Mouse (Mus musculus) lung, adult 18-20 months (tissue): ENCODE measurements at regions not wholly inside any gene's neighbourhood (a gene's known extent, or its start where the extent isn't known, plus 50 kb on each side); places are given as distances from the start of the nearest gene placed in this dataset.
A peak's percentile ranks its signal among the peaks of the same experiment; 100 is the strongest.
"Not testable (repeated sequence)": the region's sequence is repeated elsewhere in the genome, so short reads cannot be mapped to it uniquely, and the experiment has no call there.

Experiments used
- DNase-seq, 2 experiments: peaks; one replicate each; pipeline ENCODE4 v3.0.0; 2022; ENCODE audit warnings: mixed read lengths in 2 of 2

GRCm38 (mm10) chr2:168424277-168425099 lies 143.0 kb upstream of the Kcng1 start:
- DNase-seq = no peak

- DNase-seq = no peak
Measured at GRCm38 (mm10) chr2:168423551-168423950, 142.0 kb upstream of the Kcng1 start.

- no peak for DNase-seq
Measured at GRCm38 (mm10) chr2:168415140-168415539, 133.6 kb upstream of the Kcng1 start.

GRCm38 (mm10) chr2:168414110-168414872 lies 132.8 kb upstream of the Kcng1 start:
- no peak for DNase-seq

- DNase-seq = no peak
Measured at GRCm38 (mm10) chr2:168412853-168413252, 131.3 kb upstream of the Kcng1 start.

GRCm38 (mm10) chr2:168402782-168403513 lies 121.4 kb upstream of the Kcng1 start:
- peak; percentile 27 to 48 for DNase-seq

- DNase-seq = no peak
Measured at GRCm38 (mm10) chr2:168399088-168399709, 117.7 kb upstream of the Kcng1 start.

- no peak for DNase-seq
Measured at GRCm38 (mm10) chr2:168396316-168396715, 114.8 kb upstream of the Kcng1 start.

- DNase-seq = no peak
Measured at GRCm38 (mm10) chr2:168393341-168393740, 111.8 kb upstream of the Kcng1 start.

GRCm38 (mm10) chr2:168392171-168392570 lies 110.6 kb upstream of the Kcng1 start:
- DNase-seq = not testable (repeated sequence)

GRCm38 (mm10) chr2:168380606-168381005 lies 99.1 kb upstream of the Kcng1 start:
- no peak for DNase-seq

GRCm38 (mm10) chr2:168372356-168372755 lies 90.8 kb upstream of the Kcng1 start:
- no peak for DNase-seq

- no peak for DNase-seq
Measured at GRCm38 (mm10) chr2:168371245-168371644, 89.7 kb upstream of the Kcng1 start.

GRCm38 (mm10) chr2:168359200-168359599 lies 77.7 kb upstream of the Kcng1 start:
- no peak for DNase-seq

GRCm38 (mm10) chr2:168358551-168358950 lies 77.0 kb upstream of the Kcng1 start:
- no peak for DNase-seq

- no peak for DNase-seq
Measured at GRCm38 (mm10) chr2:168357815-168358214, 76.3 kb upstream of the Kcng1 start.

GRCm38 (mm10) chr2:168354397-168354796 lies 72.9 kb upstream of the Kcng1 start:
- no peak for DNase-seq

- no peak for DNase-seq
Measured at GRCm38 (mm10) chr2:168352626-168353025, 71.1 kb upstream of the Kcng1 start.

- DNase-seq = no peak
Measured at GRCm38 (mm10) chr2:168352194-168352593, 70.7 kb upstream of the Kcng1 start.

GRCm38 (mm10) chr2:168345384-168345783 lies 63.8 kb upstream of the Kcng1 start:
- DNase-seq = no peak

- DNase-seq = no peak
Measured at GRCm38 (mm10) chr2:168343705-168344104, 62.2 kb upstream of the Kcng1 start.

GRCm38 (mm10) chr2:168338819-168339218 lies 57.3 kb upstream of the Kcng1 start:
- DNase-seq = no peak

GRCm38 (mm10) chr2:168338382-168338781 lies 56.8 kb upstream of the Kcng1 start:
- no peak for DNase-seq
